Mouse (Mus musculus) left cerebral cortex, postnatal 14 days (tissue): ENCODE measurements around the gene Atrn. TPM values are rescaled to one million over a fixed set of nuclear protein-coding genes. Genes with fewer than 3 reads are reported as not detected.
"Not testable (repeated sequence)": the region's sequence is repeated elsewhere in the genome, so short reads cannot be mapped to it uniquely, and the experiment has no call there.

ENCODE experiments used
- DNase-seq, 2 experiments: peaks; one replicate each; pipeline ENCODE4 v3.0.0; 2021 to 2022; ENCODE audit warnings: low spot score in 2 of 2, mixed read lengths in 1 of 2
- intact Hi-C: fragments of 180-260 bp; cut with DNase I; formaldehyde crosslinking; loops from one replicate; pipeline ENCODE4 v1.15.1; 2025
- total RNA-seq, 2 experiments: library from RNA; stranded (reverse); gene quantifications; 2 replicates each; pipeline ENCODE4 v1.2.3; 2021

The Atrn gene
- total RNA-seq, 2 experiments from 2014 or later, result 121 to 126 TPM

DNA sequence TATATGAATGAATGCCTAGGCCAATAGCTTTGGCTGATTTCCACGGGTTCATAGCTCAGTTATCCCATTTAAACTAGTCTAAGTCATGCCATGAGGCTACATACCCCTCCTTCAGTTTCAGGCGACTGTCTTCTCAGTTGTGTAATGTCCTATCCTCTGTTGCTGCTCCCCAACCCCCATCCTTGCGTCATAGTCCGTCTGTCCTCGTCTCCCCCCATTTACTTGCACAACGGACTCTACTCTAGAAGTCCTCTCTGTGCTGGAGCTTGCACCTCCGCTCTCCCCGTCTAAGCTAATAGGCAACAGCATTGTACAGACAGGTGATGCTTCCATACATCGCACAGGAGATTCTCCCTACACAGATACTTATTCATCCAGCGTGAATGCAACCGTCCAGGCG lies 26.6 kb downstream of the Atrn start:
- intact Hi-C loops, result no loop called here
- no peak for DNase-seq

DNA sequence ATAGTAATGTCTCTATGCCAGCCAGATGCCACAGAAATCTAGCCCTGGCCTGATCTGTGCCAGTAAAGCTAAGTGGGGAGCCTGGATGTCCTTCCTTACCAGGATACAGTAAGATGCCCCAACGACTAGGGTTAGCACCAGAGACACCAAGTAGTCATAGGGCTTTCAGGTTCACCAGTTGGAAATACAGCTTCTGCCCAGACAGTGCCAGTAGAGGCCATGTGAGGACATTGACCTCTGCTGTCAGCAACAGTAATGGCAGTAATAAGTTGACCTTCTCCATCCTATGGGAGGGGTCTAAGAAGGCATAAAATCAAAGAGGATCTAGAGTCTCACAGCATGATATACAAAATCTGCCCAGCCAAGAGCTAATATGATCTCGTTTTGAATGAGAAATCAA lies 43.5 kb downstream of the Atrn start:
- DNase-seq, result no peak
- intact Hi-C loops, result loop anchor here (5.0 kb wide), 3 partner anchors 42 to 137 kb away; partner anchors contain the start of genes 4930402H24Rik and Atrn

DNA sequence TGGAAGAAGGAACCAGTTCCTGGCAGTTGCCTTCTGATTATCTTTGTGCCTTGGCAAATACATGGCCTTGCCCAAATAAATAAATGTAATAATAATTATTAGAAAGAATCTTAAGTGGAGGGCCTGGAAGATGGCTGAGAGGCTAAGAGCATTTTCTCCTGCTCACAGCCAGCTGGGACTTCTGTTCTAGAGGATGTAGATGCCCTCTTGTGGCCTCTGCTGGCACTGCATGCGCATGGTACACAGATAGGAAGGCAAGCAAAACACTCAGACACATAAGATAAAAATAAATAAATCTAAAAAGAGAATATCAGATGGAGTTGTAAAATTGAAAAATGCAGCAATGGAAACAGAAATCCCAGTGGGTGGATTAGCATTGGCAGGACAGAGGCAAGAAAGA lies 44.3 kb downstream of the Atrn start:
- peak; percentile 96 to 97 for DNase-seq
- intact Hi-C loops, result loop anchor here (5.0 kb wide), 2 partner anchors 113 to 138 kb away; no protein-coding TSS in a partner anchor

DNA sequence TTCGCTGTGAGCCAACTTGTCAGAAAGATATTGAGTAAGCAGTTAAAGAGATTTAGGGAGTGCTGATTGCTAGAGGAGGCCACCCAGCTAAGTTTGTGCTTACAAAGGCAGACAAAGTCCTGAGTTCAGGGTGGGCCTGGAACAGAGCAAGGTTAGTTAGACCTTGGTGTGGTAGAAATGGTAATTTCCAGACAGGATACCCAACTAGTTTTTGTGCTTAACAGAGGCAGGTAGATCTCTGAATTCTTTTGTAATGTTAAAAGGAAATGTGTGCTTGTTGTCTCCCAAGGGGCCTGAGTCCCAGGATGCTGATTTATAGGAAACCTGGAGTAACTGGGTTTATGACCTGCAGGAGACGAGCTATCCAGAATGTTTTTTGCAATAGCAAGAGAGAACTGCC lies 52.6 kb downstream of the Atrn start:
- intact Hi-C loops, result no loop called here
- no peak for DNase-seq

DNA sequence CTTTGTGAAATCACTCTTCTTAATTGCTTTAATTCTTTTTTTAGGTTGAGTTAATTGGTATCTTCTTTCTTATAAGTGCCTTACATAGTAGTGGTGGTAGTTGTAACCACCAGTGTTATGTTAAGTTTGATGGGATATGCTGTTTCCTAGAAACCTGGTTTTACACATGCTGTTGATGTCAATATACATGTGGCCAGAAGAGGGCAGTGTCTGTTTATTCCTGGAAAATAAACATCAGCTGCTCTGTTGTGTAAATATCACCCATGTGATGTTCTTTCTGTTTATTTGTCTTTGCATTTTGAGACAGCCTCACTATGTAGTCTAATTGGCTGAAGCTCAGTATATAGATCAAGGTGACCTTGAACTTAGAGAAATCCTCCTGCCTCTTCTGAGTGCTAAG lies 55.6 kb downstream of the Atrn start:
- intact Hi-C loops, result no loop called here
- peak in 1 of 2 experiments; percentile 30 for DNase-seq

DNA sequence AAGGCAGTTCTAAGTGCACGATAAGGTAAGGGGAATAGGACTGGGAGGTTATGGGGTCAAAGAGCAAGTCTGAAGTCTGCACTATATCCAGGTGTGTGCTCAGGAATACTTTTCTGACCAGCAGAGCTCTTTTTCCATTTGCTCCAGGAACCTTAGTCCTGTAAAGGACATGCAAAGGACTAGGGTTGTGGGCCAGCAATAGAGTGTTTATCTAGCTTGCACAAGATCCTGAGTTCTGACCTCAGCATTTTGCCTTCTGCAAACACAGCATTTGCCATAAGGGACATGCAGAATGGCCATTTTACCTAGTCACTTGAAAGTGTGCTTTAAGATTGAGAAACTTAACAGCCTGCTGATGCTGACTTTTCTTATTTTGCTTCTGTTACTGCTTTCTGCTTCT lies 58.7 kb downstream of the Atrn start:
- no peak for DNase-seq
- intact Hi-C loops, result no loop called here

DNA sequence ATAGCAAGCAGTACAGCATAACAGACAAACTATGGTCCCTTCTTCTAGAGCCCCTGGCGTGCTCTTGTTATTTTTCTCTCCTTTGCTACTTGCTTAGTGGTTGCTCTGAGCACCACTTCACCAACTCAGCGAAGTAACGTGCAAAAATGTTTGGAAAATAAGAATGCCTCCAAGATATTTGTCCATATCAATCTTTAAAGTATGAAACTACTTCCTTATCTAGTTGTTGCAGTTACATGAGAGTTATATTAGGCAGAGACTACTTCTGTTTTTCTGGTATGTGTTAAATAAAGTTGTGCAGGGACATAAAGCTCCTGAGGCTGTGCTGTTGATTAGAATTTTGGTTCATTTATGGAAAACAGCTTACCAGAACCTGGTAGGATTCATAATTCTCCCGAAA lies 64.7 kb downstream of the Atrn start:
- DNase-seq, result no peak
- intact Hi-C loops, result no loop called here

DNA sequence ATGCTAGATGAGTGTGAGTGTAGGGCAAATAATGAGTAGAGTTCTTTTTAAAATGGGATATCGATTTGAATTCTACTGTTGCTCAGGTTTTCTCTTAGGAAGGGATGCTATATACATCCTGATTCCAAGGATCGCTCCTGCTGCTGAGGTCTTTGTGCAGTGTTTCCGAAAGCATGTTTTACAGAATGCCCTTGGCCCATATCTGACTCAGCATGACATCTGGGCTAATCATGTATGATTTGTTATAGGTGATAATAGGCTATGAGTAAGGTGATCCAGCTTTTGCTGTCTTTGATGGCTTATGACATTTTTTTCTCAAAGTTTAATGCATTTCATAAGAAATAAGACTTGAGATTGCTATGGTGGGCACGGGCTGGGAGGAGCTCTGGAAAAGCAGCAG lies 66.1 kb downstream of the Atrn start:
- no peak for DNase-seq
- intact Hi-C loops, result no loop called here

DNA sequence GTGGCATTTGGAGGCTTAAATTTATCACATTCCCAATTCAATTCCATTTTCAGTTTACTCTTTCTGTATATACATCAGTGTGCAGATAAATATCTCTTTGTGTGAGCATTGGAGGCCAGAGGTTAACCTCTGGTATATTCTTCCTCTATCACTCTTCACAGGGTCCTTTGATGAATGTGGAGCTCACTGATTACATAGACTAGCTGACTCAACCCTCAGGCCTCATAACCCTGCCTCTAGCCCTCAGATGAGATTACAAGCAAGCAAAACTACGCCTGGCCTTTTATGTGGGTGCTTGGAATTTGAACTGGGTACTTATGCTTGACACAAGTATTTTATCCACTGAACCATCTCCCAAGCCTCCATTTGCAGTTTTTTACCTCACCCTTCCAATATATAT lies 68.6 kb downstream of the Atrn start:
- intact Hi-C loops, result no loop called here
- no peak for DNase-seq

DNA sequence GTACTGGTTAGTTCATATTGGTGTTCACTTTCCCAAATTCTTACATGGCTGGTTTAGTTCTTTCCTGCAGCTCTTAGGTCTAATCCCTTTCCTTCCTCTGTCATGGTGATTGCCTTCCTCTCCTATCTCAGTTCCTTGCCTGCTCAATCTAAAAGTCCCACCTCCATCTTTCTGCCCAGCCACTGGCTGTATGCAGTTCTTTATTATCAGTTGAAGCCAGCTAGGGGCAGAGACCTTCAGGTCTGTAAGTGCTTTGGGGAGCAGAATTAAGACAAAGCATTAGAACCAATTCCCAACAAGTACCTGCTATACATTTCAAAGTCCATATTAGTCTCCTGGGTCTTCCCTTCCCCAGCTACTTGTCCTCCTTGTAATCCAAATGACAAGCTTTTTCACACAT lies 71.3 kb downstream of the Atrn start:
- no peak for DNase-seq
- intact Hi-C loops, result no loop called here

DNA sequence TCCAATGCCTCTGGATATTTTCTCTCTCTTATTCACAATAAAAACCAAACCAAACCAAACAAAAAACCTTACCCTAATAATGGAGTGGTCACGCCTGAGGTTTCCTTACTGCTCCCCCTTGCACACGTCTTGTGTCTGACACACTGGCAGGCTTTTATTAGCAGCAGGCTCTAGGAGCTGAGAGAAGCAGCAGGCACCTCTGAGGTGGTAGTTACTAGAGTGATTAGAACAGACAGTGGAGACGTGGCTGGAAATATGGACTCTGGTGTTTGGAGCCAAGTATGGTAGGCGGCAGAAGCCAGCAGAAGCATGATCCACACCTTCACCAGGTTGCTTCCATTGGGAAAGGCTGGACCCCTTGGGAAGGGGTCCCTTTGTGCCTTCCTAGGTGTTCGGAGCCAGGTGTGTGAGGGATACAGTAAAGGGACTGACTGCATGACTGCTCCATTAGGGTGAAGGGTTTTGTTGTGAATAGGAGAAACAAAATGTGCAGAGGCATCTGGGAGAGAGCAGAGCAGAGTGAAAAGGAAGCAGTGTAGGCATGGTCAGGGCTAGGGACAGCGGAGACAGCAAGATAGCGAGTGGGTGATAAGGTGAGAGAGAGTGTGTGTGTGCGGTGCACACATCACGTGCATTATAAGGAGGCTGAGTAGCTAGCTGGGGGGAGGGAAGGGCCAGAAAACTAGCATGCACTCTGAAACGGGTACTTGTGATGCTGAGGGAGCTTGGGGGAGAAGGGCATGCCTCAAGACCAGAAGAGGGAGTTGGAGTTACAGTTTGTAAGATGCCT lies 72.0 kb downstream of the Atrn start:
- intact Hi-C loops, result no loop called here
- DNase-seq, result no peak

DNA sequence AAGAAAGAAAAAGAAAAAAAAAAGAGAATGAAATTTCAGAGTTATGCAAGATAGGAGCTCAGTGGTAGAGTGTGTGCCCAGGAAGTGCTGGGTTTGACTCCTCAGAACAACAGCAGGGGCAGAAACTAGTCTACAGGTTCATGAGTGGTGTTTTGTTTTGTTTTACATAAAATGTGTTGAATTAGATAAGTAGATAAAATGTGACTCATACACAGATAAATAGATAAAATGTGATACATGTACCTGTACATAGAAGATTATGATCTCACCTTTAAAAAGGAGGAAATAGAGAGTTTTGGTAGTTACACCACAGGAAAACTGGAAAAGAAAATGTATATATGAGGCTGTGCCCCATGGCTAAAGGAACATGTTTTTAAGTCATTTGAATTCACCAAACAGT lies 72.8 kb downstream of the Atrn start:
- intact Hi-C loops, result no loop called here
- no peak for DNase-seq

DNA sequence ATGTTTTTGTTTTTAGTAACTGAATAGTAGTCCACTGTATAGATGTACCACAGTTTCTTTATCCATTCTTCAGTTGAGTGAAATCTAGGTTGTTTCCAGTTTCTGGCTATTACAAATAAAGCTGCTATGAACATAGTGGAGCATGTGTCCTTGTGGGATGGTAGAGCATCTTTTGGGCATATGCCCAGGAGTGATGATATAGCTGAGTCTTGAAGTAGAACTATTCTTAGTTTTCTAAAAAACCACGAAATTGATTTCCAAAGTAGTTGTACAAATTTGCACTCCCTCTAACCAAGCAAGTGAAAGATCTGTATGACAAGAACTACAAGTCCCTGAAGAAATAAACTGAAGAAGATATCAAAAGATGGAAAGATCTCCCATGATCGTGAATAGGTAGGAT lies 86.5 kb downstream of the Atrn start:
- DNase-seq, result peak; percentile 32 to 64
- intact Hi-C loops, result no loop called here

DNA sequence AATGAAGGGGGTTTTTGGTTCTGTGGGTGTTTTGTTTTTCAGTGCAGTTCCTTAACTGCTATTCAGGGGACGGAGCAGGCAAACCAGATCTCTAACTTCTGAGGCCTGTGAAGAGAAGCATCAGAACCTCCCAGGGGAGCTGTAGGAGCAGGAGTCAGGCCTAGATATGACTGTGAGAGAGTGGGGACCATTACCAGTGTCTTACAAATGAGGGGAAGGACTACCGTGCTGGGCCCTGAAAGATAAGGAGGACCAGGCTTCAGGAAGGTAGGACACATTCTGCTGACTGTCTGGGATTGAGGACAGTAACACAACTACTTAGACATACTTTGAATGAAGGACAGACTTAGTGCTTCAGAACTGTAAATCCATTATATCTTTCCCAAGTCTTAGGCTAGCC lies 102.8 kb downstream of the Atrn start:
- no peak for DNase-seq
- intact Hi-C loops, result no loop called here

DNA sequence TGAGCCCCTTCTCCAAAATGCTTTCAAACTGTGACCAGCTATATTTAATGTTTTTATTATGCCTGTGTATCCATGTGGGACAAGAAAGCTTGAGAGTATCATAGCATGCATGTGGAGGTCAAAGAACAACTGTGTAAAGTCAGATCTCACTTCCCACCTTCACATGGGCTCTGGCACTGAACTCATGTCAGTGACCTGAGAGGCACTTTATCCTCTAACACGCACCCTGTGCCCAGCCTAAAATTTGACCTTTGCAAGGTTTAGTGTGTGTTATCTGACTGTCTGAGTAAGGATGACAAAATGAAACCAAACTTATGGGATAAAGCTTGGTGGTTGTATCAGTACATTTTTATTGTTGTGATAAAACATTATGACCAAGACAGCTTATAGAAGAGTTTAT lies 104.3 kb downstream of the Atrn start:
- intact Hi-C loops, result no loop called here
- DNase-seq, result no peak

DNA sequence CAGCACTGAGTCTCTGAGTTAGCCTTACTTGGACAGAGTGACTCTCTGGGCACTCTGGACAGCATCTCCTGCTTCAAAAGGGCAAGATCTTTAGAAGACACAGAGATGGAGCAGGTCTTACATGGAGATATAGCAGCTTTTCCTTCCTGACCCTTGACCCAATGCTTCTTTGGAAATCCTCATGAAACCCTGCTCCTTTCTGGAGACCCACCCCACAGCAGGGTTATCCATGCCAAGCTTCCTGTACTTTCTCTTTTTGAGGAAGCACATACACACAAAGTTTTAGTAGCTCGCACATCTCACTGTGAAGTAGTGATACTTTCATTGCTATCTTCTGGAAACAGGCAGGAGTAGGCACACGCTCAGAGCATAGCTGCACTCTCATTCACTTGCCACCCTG lies 118.9 kb downstream of the Atrn start:
- DNase-seq, result no peak
- intact Hi-C loops, result no loop called here

DNA sequence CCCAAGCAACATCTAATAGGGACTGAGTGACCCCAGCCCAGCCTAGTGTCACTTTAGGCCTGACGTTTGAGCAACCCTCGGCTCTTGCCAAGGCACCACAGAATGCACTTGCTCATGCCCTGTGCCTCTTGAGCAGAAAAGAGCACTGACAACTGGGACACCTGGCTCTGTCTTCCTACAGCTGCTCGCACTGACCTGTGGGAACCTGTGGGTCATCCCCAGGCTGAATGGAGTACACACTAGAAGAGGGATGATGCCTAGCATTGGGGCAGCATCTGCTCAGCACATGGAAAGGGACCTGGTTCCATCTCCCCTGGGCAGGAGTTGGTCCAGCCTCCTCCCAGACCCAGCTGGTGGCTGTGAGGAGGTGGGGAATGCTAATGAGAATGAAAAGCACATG lies 120.6 kb downstream of the Atrn start:
- no peak for DNase-seq
- intact Hi-C loops, result no loop called here

DNA sequence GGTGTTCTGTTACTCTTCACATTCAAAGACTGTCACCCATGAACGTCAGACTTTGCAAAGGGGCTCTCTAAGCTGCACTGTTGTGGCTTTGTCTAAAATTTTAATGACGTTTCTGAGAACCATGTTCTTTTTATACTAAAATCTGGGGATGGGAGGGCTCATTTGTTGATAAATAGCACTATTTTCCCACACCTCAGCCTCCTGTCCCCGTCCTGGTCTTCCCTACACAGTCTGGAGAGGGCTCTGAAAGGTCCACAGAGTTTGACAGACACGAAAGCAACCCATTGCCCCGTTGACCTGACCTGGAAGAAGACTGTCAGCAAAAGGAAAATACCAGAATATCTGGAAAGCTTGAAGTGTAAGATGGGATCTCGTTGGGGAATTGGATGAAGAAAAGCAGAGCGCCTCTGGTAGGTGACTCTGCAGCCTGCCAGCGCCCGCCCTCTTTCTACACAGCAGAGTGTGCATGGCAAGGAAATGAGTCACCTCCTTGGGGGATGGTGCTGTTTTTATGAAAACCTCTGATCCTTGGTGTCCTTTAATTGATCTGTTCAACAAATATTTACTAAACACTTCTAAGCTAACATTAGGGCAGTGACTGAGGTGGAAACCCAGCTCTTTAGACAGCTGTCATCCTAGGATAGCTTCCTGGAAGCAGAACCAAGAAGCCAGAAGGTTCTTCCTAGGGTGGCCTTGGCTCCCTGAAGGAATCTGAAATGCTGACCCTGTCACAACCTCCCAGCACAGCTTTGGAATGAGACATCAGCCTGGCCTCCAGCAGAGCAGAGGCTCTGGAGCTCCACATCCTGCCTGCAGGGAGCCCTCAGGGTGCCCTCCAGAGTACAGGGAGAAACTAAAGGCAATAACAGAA lies 123.0 kb downstream of the Atrn start:
- DNase-seq, result no peak
- intact Hi-C loops, result no loop called here

DNA sequence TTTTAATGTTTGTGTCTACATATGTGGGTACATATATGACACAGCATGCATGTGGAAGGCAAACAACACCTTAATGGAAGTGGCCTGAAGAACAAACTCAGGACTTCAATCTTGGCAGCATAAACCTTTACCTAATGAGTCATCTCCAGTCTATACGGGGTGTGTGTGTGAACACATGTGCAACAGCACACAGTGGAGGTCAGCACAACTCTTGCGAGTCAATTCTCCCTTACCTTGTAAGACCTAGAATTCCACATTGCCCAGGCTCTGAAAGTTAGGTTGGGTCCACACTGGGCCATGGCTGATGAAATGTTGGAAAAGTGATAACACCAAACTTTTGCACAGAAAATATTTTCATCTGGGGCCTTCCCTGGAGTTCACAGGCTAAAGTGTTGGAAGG lies 124.3 kb downstream of the Atrn start:
- no peak for DNase-seq
- intact Hi-C loops, result no loop called here

DNA sequence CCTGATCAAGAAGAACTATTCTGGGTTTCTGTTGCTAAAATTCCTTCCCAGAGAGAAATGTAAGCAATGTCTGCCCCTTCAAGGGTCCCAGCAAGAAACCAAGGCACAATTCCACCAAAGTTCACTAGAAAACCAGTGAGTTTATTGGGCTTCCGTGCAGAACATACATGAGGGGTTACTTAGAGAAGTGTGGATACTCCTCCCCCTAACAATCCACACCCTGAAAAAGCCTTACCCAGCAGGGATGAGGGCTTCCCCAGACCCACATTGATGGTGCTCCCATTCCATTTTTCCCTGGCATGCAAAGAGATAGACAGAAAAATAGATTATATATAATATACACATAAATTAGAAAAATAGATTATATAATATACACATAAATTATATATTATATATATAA lies 124.7 kb downstream of the Atrn start:
- intact Hi-C loops, result no loop called here
- DNase-seq, result no peak

DNA sequence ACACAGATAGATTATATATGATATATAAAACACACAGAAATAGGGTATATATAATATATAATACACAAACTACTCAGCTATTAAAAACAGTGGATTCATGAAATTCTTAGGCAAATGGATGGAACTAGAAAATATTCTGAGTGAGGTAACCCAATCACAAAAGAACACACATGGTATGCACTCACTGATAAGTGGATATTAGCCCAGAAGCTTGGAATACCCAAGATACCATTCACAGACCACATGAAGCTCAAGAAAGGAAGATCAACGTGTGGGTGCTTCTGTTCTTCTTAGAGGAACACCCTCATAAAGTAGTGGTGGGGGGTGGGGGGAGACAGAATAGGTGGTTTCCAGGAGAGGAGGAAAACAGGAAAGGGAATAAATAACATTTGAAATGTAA lies 125.1 kb downstream of the Atrn start:
- intact Hi-C loops, DNase-seq: not testable (repeated sequence)
